ENCODE assay signal across 20 mouse cellular contexts in the genomic region with DNA sequence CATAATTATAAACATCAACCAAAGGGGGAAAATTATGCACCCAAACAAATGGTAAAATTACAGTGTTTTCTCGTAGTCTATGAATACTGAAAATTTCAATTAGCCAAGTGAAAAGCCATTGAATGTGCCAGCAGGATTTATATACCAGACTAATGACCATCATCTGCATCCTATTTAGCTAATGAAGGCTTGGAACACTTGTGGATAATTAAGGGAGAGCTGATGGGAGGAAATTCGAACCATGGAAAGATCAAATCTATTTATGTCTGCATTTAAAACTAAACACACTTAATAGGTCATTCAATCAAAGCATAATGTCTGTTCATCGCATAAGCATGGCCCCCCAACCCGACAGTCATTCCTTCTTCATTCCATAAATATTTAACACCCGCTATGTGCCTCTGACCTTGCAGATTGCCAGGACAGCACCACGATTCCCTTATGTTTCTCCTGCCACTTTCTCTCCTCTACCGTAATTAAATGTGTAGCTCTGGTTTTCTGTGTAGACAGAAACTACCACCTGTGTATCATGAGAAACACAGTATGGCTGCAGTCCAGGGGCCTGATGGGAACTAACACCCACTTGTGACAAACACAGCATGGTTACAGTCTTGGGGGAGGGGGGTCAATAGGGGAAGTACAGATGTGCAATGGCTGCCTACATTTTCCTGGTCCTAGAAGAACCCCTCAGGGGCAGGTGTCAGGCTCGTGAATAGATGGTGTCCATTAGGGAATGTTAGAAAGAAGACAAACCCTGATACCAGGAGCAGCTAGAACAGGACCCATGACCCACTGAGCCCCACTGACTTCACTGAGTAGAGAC.
A peak's percentile ranks its signal among the peaks of the same experiment; 100 is the strongest.
DNase-seq lines count a peak whose midpoint lies in the region; ATAC-seq lines count a peak whose summit lies in the region.
"Had no signal": no experiment of that assay in that cellular context is flagged by ENCODE, and none has a peak within 500 bp of the region (broad histone marks: within the 10 kb centered on the region; RNA-seq: fewer than 3 reads in every experiment).

No protein-coding gene starts in this region.

- no peak overlapping the region for H3K4me3 ChIP-seq in hindbrain, embryonic 14.5 days (replicated peaks; ENCODE audit: low read length)
- no peak overlapping the region for H3K4me3 ChIP-seq in hindbrain, embryonic 12.5 days
- no peak overlapping the region for H3K4me3 ChIP-seq in forebrain, embryonic 14.5 days (ENCODE audit: low read depth, low read length)
- H3K4me3 ChIP-seq in neural tube, embryonic 15.5 days (replicated peaks) = no peak overlapping the region
- H3K4me3 ChIP-seq: embryonic facial prominence, embryonic 12.5 days; erythroblast, embryonic 14.5 days; midbrain, embryonic 12.5 days had no signal

- H3K4me1 ChIP-seq in hindbrain, embryonic 14.5 days (replicated peaks; ENCODE audit: control insufficient read depth, insufficient read depth, low read length) = peaks cover 6% of the 10 kb centered on the region; the same call in 1 of the 2 replicates
- peaks cover 2% of the 10 kb centered on the region; the same call in 1 of the 2 replicates for H3K4me1 ChIP-seq in hindbrain, embryonic 12.5 days
- peaks cover 7% of the 10 kb centered on the region; the same call in 1 of the 2 replicates for H3K4me1 ChIP-seq in forebrain, embryonic 14.5 days (ENCODE audit: control insufficient read depth, insufficient read depth, low read length)
- peaks cover 4% of the 10 kb centered on the region for H3K4me1 ChIP-seq in neural tube, embryonic 15.5 days

- no peaks in the 10 kb centered on the region for H3K9me3 ChIP-seq in hindbrain, embryonic 14.5 days (ENCODE audit: control insufficient read depth, low read length)
- no peaks in the 10 kb centered on the region for H3K9me3 ChIP-seq in hindbrain, embryonic 12.5 days (replicated peaks)
- H3K9me3 ChIP-seq in forebrain, embryonic 14.5 days (replicated peaks; ENCODE audit: control insufficient read depth, low read length) = no peaks in the 10 kb centered on the region
- H3K9me3 ChIP-seq in neural tube, embryonic 15.5 days (replicated peaks) = no peaks in the 10 kb centered on the region
- H3K9me3 ChIP-seq: embryonic facial prominence, embryonic 12.5 days; midbrain, embryonic 12.5 days had no signal

- no peak overlapping the region for H3K4me2 ChIP-seq in hindbrain, embryonic 14.5 days (replicated peaks)
- no peak overlapping the region for H3K4me2 ChIP-seq in hindbrain, embryonic 12.5 days (replicated peaks)
- no peak overlapping the region for H3K4me2 ChIP-seq in forebrain, embryonic 14.5 days (ENCODE audit: low read length)
- no peak overlapping the region for H3K4me2 ChIP-seq in neural tube, embryonic 15.5 days
- H3K4me2 ChIP-seq: embryonic facial prominence, embryonic 12.5 days; midbrain, embryonic 12.5 days had no signal

- peaks cover 7% of the 10 kb centered on the region; the same call in 1 of the 2 replicates for H3K27me3 ChIP-seq in hindbrain, embryonic 14.5 days (ENCODE audit: control insufficient read depth, insufficient read depth, low read length)
- peaks cover 20% of the 10 kb centered on the region for H3K27me3 ChIP-seq in hindbrain, embryonic 12.5 days
- H3K27me3 ChIP-seq in forebrain, embryonic 14.5 days (replicated peaks; ENCODE audit: control insufficient read depth, insufficient read depth, low read length) = 0 out of 2 replicates have a peak, but pooled peaks cover 6% of the 10 kb centered on the region
- H3K27me3 ChIP-seq in neural tube, embryonic 15.5 days (replicated peaks) = no peaks in the 10 kb centered on the region
- H3K27me3 ChIP-seq: Patski had no signal

- peak overlapping the region; percentile 23; the same call in 1 of the 2 replicates for H3K27ac ChIP-seq in hindbrain, embryonic 14.5 days
- no peak overlapping the region for H3K27ac ChIP-seq in hindbrain, embryonic 12.5 days
- H3K27ac ChIP-seq in forebrain, embryonic 14.5 days (ENCODE audit: low read depth, low read length) = no peak overlapping the region
- H3K27ac ChIP-seq in neural tube, embryonic 15.5 days (replicated peaks) = peak overlapping the region; percentile 41
- H3K27ac ChIP-seq: embryonic facial prominence, embryonic 12.5 days; midbrain, embryonic 12.5 days had no signal

- DNase-seq in hindbrain, embryonic 14.5 days (ENCODE audit: low spot score) = no peak
- peak; percentile 86 for DNase-seq in forebrain, embryonic 14.5 days (ENCODE audit: low spot score)
- peak; percentile 35 for DNase-seq in forelimb bud, embryonic 11.5 days (ENCODE audit: low read depth, low spot score)
- no peak for DNase-seq in adrenal gland, postnatal 25 days
- DNase-seq in urinary bladder, adult 18-20 months (ENCODE audit: low spot score in 2 of 2) = no peak
- DNase-seq: adrenal gland, adult 8-10 months; cerebellum, adult 9-11 months; gastrocnemius, postnatal 14 days; kidney, postnatal 4 days; layer of hippocampus, adult 9-11 months; lung, postnatal 10 days; right cerebral cortex, postnatal 25 days; thymus, adult 2 months had no signal

- no peak for ATAC-seq in hindbrain, embryonic 14.5 days (ENCODE audit: low FRiP score)
- no peak for ATAC-seq in hindbrain, embryonic 12.5 days (ENCODE audit: low FRiP score)
- peak; percentile 85 for ATAC-seq in forebrain, embryonic 14.5 days
- peak; percentile 17; the same call in 1 of the 2 replicates for ATAC-seq in neural tube, embryonic 15.5 days (ENCODE audit: low FRiP score)
- ATAC-seq: inflammation-experienced regulatory T-cells, adult 6 months; Patski had no signal

- no peak overlapping the region for H3K9ac ChIP-seq in hindbrain, embryonic 14.5 days
- H3K9ac ChIP-seq in hindbrain, embryonic 12.5 days = no peak overlapping the region
- H3K9ac ChIP-seq in forebrain, embryonic 14.5 days (ENCODE audit: low read length) = no peak overlapping the region
- H3K9ac ChIP-seq in neural tube, embryonic 15.5 days (replicated peaks) = no peak overlapping the region
- H3K9ac ChIP-seq: embryonic facial prominence, embryonic 12.5 days; midbrain, embryonic 12.5 days had no signal

- WGBS in hindbrain, embryonic 14.5 days = 49% methylated on average over 8 of the region's 8 CpGs
- WGBS in hindbrain, embryonic 12.5 days = 64% methylated on average over 8 of the region's 8 CpGs
- 16% methylated on average over 8 of the region's 8 CpGs for WGBS in forebrain, embryonic 14.5 days
- 34% methylated on average over 8 of the region's 8 CpGs for WGBS in neural tube, embryonic 15.5 days

- H3K36me3 ChIP-seq in hindbrain, embryonic 14.5 days (replicated peaks; ENCODE audit: control insufficient read depth, insufficient read depth) = no peaks in the 10 kb centered on the region
- H3K36me3 ChIP-seq in hindbrain, embryonic 12.5 days = no peaks in the 10 kb centered on the region
- no peaks in the 10 kb centered on the region for H3K36me3 ChIP-seq in forebrain, embryonic 14.5 days (ENCODE audit: control insufficient read depth, insufficient read depth, low read length)
- no peaks in the 10 kb centered on the region for H3K36me3 ChIP-seq in neural tube, embryonic 15.5 days
- H3K36me3 ChIP-seq: embryonic facial prominence, embryonic 12.5 days; midbrain, embryonic 12.5 days had no signal

Comparison
In these comparisons a context has a peak if more than half of its experiments do, and no peak if none do; other contexts are left out.
1. H3K27ac ChIP-seq: peak in hindbrain, embryonic 14.5 days (single experiment) and neural tube, embryonic 15.5 days (single experiment); none in hindbrain, embryonic 12.5 days (single experiment) and forebrain, embryonic 14.5 days (single experiment).
2. ATAC-seq: peak in forebrain, embryonic 14.5 days (single experiment) and neural tube, embryonic 15.5 days (single experiment); none in hindbrain, embryonic 14.5 days (single experiment) and hindbrain, embryonic 12.5 days (single experiment).
3. DNase-seq: peak in forebrain, embryonic 14.5 days (single experiment) and forelimb bud, embryonic 11.5 days (single experiment); none in hindbrain, embryonic 14.5 days (single experiment), adrenal gland, postnatal 25 days (single experiment) and urinary bladder, adult 18-20 months (0 of 2).